Mouse (Mus musculus): Measurements from ENCODE around the gene Tsnax. TPM values are rescaled to one million over a fixed set of nuclear protein-coding genes. Genes with fewer than 3 reads are reported as not detected.
A peak's percentile ranks its signal among the peaks of the same experiment; 100 is the strongest.

The Tsnax gene
- polyA plus RNA-seq, 1 experiment = 15.0 TPM

GRCm38 (mm10) chr8:125074141-125074540 is 61.3 kb downstream of the Tsnax start:
- Histone ChIP-seq H3K36me3 (replicated peaks; ENCODE audit: low read length) (no peaks in the 10 kb centered on the region), H3K9me3 (no peaks in the 10 kb centered on the region), H3K4me1 (peaks cover 42% of the 10 kb centered on the region), H3K4me3 (replicated peaks) (no peak overlapping the region), H3K27me3 (replicated peaks) (peaks cover 54% of the 10 kb centered on the region)
- TF ChIP-seq FLI1 (IDR thresholded peaks at IDR 0.05; ENCODE audit: low read length) (no peak), GATA1 (IDR thresholded peaks at IDR 0.05; ENCODE audit: borderline replicate concordance, low read length) (no peak)

GRCm38 (mm10) chr8:125074581-125074980 is 61.8 kb downstream of the Tsnax start:
- Histone ChIP-seq H3K4me3 (replicated peaks) (no peak overlapping the region), H3K27me3 (replicated peaks) (peaks cover 54% of the 10 kb centered on the region), H3K36me3 (replicated peaks; ENCODE audit: low read length) (no peaks in the 10 kb centered on the region), H3K4me1 (peaks cover 42% of the 10 kb centered on the region), H3K9me3 (no peaks in the 10 kb centered on the region)
- TF ChIP-seq GATA1 (IDR thresholded peaks at IDR 0.05; ENCODE audit: borderline replicate concordance, low read length) = no peak
- no peak for TF ChIP-seq FLI1 (IDR thresholded peaks at IDR 0.05; ENCODE audit: low read length)

- Histone ChIP-seq H3K27me3 (replicated peaks) (peaks cover 54% of the 10 kb centered on the region), H3K4me3 (replicated peaks) (no peak overlapping the region), H3K36me3 (replicated peaks; ENCODE audit: low read length) (no peaks in the 10 kb centered on the region), H3K9me3 (no peaks in the 10 kb centered on the region), H3K4me1 (peaks cover 49% of the 10 kb centered on the region)
- TF ChIP-seq FLI1 (IDR thresholded peaks at IDR 0.05; ENCODE audit: low read length) = no peak
- TF ChIP-seq GATA1 (IDR thresholded peaks at IDR 0.05; ENCODE audit: borderline replicate concordance, low read length) = no peak
These were observed 62.6 kb downstream of the Tsnax start for GRCm38 (mm10) chr8:125075389-125075788.

GRCm38 (mm10) chr8:125077326-125077725 is 64.5 kb downstream of the Tsnax start:
- no peaks in the 10 kb centered on the region for H3K36me3 ChIP-seq (replicated peaks; ENCODE audit: low read length)
- H3K9me3 ChIP-seq = peaks cover 6% of the 10 kb centered on the region; the same call in 1 of the 2 replicates
- peaks cover 56% of the 10 kb centered on the region for H3K27me3 ChIP-seq (replicated peaks)
- H3K4me1 ChIP-seq = peaks cover 65% of the 10 kb centered on the region
- H3K4me3 ChIP-seq (replicated peaks) = no peak overlapping the region
- no peak for TF ChIP-seq FLI1 (IDR thresholded peaks at IDR 0.05; ENCODE audit: low read length)
- TF ChIP-seq GATA1 (IDR thresholded peaks at IDR 0.05; ENCODE audit: borderline replicate concordance, low read length) = no peak

DNA sequence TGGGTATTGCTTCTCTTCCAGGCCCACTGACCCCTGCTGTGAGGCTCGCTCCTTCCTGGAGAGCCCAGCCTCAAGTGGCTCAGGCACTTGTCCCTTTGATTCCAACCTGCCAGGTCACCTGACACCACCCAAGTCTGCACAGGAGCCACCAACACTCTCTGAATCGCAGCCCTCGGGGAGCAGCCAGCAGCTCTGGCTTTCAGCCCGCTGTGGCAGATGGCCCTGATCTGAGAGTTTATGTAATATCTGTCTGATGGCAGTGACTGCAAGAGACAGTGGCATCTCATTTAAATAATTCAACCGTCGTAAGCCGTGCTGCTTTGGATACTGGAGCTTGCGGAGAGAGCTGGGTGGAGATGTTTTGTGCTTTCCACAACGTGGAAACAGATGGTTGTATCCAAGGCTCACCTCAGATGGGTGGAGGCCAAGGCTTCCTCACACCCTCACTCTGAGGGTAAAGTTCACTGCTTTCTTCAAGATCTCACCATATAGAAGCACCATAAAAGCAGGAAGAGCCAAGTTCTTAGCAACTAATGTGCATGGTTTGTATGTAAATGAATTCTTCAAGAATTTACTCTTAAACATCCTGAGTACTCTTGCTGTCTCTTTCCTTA is 66.1 kb downstream of the Tsnax start:
- Histone ChIP-seq H3K27me3 (replicated peaks) (peaks cover 50% of the 10 kb centered on the region), H3K4me3 (replicated peaks) (peak overlapping the region; percentile 11), H3K4me1 (peaks cover 71% of the 10 kb centered on the region), H3K36me3 (replicated peaks; ENCODE audit: low read length) (no peaks in the 10 kb centered on the region), H3K9me3 (peaks cover 6% of the 10 kb centered on the region; the same call in 1 of the 2 replicates)
- TF ChIP-seq FLI1 (IDR thresholded peaks at IDR 0.05; ENCODE audit: low read length) (no peak), GATA1 (IDR thresholded peaks at IDR 0.05; ENCODE audit: borderline replicate concordance, low read length) (no peak)

GRCm38 (mm10) chr8:125080388-125081344 is 67.9 kb downstream of the Tsnax start:
- H3K4me3 ChIP-seq (replicated peaks) = peak overlapping the region; percentile 70
- H3K9me3 ChIP-seq = peaks cover 8% of the 10 kb centered on the region
- no peak for TF ChIP-seq FLI1 (IDR thresholded peaks at IDR 0.05; ENCODE audit: low read length)
- TF ChIP-seq GATA1 (IDR thresholded peaks at IDR 0.05; ENCODE audit: borderline replicate concordance, low read length) = no peak
- H3K4me1 ChIP-seq = peaks cover 71% of the 10 kb centered on the region
- H3K36me3 ChIP-seq (replicated peaks; ENCODE audit: low read length) = no peaks in the 10 kb centered on the region
- peaks cover 38% of the 10 kb centered on the region for H3K27me3 ChIP-seq (replicated peaks)

DNA sequence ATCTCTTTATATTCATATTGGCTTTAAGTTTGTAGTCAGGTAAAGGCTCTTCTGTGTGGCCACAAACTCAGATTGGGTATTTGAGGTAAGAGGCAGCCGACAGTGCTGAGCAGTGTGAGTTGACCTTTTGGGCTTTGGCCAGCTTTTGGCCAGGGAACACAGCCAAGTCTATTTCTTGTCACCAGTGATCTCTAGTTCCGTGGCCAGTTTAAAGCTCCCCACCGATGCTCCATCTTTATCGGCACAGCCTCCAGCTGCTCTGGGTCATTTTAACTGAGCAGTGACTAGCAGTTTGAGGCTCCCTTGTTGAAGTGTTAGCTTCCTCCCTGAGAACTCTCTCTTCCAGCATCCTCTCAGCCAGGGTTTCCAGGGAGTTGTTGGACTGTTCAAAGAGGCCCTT is 70.9 kb downstream of the Tsnax start:
- H3K4me3 ChIP-seq (replicated peaks) = peak overlapping the region; percentile 78
- H3K36me3 ChIP-seq (replicated peaks; ENCODE audit: low read length) = no peaks in the 10 kb centered on the region
- H3K27me3 ChIP-seq (replicated peaks) = peaks cover 38% of the 10 kb centered on the region
- TF ChIP-seq FLI1 (IDR thresholded peaks at IDR 0.05; ENCODE audit: low read length) (no peak), GATA1 (IDR thresholded peaks at IDR 0.05; ENCODE audit: borderline replicate concordance, low read length) (no peak)
- H3K9me3 ChIP-seq = peaks cover 23% of the 10 kb centered on the region
- peaks cover 58% of the 10 kb centered on the region for H3K4me1 ChIP-seq

Other genes with a start within 250 kb of the Tsnax start
- gene Trim67, start 219.9 kb upstream of the Tsnax start, polyA plus RNA-seq (2012; ENCODE audit: insufficient read depth, low replicate concordance) = 0.09 TPM in 1 of 2 replicates, not detected in the other
- gene Gnpat, start 150.0 kb upstream of the Tsnax start, polyA plus RNA-seq (2012; ENCODE audit: insufficient read depth, low replicate concordance) = 41.4 and 55.3 TPM in 2 replicates
- 8.3 and 25.4 TPM in 2 replicates for gene 2810004N23Rik, start 149.9 kb upstream of the Tsnax start, polyA plus RNA-seq (2012; ENCODE audit: insufficient read depth, low replicate concordance)
- 2.1 and 3.3 TPM in 2 replicates for gene Exoc8, start 115.3 kb upstream of the Tsnax start, polyA plus RNA-seq (2012; ENCODE audit: insufficient read depth, low replicate concordance)
- gene Sprtn, start 115.1 kb upstream of the Tsnax start, polyA plus RNA-seq (2012; ENCODE audit: insufficient read depth, low replicate concordance) = 1.7 and 2.5 TPM in 2 replicates
- 6.7 and 14.0 TPM in 2 replicates for gene Egln1, start 63.7 kb upstream of the Tsnax start, polyA plus RNA-seq (2012; ENCODE audit: insufficient read depth, low replicate concordance)
- gene Disc1, start 41.2 kb downstream of the Tsnax start, polyA plus RNA-seq (2012; ENCODE audit: insufficient read depth, low replicate concordance) = 0.19 TPM in 1 of 2 replicates, not detected in the other